Mouse (Mus musculus) A20 (cell line): ENCODE results near the gene Ak8.
A peak's percentile ranks its signal among the peaks of the same experiment; 100 is the strongest.

Experiments used
- DNase-seq: peaks from one replicate; pipeline ENCODE4 v3.0.0-alpha.2; 2011; ENCODE audit warnings: low read depth, low spot score

Gene Ak8

DNA sequence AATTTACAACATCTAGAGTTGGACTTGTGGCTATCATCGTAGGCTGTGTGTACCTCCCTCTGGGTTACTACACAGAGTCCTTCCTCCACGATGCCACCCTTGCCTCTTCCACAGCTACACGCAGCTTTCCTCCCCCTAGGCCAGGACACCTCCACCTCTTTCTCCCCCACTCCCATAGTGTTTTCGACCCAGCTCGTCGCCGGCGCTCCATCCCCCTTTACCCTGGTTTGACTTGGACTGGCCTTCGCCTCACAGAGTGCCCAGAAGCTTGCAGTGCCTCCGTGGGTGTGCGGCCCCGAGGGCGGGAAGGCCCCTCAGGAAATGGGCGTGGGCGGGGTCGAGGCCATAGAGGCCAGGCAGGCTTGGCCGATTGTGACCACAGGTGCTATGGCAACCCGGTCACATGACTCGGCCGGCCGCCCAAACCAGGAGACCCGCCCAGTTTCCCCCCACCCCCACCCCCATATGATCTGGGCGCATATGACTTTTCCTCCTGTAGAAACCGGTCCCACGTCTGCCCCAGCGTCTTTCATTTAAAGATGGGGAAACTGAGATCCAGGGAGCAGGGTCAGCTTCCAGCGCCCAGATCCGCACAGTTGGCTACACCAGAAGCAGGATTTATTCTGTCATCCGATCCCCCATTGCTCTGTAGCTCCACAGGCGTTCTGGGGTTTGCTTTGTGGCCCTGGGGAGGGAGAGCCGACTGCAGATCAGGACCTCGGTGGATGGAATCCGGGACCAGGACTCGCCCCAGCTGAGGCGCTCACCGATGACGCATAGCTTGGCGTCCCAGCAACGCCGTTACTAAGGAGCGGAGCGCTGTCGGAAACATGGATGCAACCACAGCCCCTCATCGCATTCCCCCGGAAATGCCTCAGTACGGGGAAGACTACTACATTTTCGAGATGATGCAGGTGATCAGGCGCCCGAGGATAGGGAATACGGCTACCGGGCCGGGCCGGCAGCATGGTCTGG lies at the start of gene Ak8, which contains the start of gene Spaca9:
Ak8 (plus strand) TSS at position 804 of the 975 bp plus-strand sequence.
Spaca9 (minus strand) TSS at position 367 of the 975 bp plus-strand sequence.
- DNase-seq = peak; percentile 21

DNA sequence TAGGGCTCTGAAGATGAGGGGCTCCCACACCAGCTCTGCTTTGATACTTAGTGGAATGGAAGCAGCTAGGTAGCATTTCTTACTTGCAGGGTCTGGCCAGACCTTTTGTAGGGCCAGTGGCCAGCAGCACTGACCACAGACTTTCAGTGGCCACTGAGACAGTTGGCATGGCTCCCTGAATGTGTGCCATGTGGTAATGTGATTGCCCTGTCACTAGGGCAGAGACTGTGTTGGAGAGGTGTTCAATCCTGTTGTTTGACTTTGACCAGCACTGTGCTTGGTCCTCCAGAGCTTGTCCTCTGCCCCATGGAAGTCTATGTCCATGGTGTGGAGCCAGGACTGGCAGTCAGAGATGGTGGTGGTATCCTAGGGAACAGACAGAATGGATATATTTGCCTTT lies 49.4 kb upstream of the Ak8 start:
- no peak for DNase-seq

DNA sequence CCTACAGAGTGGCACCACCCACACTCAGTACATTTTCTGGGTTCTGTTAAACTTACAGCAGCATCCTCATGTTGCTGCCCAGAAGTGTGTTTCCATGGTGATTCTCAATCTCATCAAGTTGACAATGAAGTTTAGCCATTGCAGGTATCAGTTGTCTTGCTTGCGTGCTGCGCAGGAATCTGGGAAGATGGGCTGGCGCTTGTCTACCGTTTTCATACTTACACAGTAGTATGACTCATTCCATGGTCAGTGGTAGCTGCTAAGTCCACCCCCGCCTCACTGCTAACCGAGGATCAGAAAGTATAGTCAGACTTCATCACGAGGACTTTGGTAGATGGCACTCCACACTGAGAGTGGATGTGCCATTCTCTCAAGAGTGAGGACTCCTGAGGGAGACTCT lies 46.6 kb upstream of the Ak8 start:
- DNase-seq = no peak

DNA sequence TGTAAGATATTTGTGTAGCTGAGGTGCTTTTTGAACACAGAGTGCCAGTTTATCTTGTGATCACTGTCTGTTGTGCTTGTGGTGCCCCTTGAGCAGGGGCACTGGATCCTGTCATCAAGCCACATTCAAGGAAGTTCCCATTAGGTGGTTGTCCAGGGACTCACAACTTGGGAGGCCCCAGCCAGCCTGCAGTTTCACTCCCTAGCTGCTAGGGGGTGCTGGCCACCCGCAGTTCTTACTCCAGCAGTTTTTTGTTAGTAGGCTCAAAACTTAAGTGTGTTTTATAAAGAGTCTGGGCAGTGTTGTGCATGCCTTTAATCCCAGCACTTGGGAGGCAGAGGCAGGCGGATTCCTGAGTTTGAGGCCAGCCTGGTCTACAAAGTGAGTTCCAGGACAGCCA lies 45.7 kb upstream of the Ak8 start:
- peak; percentile 64 for DNase-seq

DNA sequence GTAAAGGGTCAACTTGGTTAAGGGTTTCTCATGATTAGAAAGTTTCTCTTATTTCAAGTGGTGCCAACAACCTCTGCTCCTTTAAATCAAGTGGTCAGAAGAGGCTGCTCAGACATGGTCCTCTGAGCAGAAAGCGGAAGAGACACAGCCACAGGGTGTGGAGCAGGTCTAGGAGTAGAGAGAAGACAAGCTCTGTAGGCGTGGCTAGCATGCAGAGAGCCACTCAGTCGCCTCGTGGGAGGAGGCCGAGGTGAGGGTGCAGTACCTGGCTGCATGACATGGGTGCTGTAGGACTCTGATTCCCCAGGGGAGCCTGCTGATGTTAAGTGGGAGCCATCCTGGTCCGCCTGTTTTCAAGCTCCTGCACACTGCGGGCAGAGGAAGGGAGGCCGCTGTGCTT lies 43.7 kb upstream of the Ak8 start:
- peak; percentile 79 for DNase-seq

DNA sequence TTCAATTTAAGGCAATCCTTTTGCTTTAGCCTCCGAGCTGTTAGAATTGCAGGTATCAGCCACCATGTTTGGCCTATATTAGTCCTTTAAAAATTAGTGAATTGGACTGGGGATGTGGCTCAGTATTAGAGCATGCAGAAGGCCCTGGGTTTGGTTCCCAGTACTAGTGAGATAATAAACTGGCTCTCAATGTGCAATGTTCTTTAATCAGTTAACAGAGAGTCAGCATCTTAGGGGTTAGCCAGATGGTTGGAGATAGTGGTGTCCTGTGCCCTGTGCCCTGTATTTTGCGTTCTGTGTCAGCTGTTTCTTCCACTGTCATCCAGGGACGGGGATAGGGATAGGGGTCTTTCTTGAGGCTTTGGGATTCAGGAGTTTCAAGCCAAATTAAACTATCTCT lies 37.1 kb upstream of the Ak8 start:
- DNase-seq = no peak

DNA sequence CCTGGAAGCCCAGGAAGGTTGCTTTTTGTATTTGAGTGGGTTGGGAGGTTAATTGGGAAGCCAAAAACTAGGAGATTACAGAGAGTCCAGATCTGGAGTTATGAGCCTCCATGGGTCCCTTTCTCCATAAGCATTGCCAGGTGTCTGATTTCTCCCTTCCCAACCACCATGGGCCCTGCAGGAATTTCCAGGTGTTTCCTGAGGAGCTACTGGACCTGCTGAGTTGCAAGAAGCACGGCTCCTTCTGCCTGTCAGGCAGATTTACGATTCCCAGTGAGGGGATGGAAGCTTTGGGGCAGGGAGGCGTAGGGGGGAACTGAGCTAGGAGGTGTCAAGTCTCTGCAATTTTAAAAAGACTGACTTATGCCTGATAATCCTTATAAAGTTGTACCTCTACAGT lies 34.1 kb upstream of the Ak8 start:
- no peak for DNase-seq

DNA sequence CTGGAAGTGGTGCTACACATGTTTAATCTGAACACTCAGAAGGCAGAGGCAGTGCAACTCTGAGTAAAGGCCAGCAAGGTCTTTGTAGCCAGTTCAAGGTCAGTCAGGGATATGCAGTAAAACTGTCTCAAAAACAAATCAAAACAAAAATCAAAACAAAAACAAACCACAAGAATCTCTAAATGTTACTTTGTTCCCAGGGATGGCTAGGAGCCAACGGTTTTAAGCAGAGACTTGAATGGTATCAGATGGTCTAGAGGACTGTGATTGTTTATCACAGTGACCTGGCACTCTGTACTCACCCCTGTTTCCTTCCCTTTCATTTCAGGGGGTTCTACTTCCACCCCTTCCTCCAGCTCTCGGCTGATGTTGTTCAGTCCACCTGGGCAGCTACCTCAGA lies 28.5 kb upstream of the Ak8 start:
- no peak for DNase-seq

DNA sequence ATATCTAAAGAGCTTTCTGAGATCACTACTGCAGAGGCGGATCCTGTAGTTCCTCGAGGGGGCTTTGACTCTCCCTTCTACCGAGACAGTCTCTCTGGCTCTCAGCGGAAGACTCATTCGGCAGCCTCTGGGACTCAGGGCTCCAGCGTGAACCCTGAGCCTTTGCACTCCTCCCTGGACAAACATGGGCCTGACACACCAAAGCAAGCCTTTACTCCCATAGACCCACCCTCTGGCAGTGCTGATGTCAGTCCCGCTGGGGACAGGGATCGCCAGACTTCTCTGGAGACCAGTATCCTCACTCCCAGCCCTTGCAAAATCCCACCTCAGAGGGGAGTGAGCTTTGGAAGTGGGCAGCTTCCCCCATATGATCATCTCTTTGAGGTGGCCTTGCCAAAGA lies 24.0 kb upstream of the Ak8 start:
- no peak for DNase-seq

DNA sequence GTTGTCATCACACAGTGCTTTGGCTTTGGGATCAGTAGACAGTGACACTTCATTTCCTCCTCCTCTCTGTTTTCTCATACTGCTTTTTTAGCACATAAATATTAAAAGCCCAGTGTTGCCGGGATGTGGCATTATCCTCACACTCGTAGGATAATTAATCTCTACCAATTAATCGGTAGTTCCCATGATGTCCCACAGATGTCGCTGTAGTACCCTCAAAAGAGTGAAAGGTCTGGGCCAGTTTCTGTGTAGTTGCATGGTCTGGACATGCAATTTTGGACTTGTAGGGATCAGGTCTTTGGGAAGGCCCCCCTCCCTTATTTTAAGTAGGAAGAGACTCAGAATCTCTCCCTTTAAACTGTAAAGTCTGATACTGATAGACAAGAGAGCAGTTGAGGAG lies 19.3 kb upstream of the Ak8 start:
- DNase-seq = peak; percentile 20

DNA sequence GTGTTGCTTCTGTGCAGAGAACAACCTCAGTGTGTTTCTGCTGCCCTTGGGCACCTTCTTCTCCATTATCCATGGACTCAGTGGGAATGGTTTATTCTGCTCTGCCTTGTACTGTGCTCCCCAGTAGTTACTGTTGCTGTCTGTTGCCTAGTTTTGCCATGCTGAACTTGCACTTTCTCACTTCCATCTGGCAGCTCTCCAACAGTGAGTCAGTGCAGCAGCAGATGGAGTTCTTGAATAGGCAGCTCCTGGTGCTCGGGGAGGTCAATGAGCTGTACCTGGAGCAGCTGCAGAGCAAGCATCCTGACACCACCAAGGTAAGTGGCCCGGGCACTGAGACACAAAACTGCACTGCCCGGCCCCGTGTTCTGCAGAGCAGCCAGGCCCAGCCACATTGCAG lies 18.2 kb upstream of the Ak8 start:
- DNase-seq = no peak

DNA sequence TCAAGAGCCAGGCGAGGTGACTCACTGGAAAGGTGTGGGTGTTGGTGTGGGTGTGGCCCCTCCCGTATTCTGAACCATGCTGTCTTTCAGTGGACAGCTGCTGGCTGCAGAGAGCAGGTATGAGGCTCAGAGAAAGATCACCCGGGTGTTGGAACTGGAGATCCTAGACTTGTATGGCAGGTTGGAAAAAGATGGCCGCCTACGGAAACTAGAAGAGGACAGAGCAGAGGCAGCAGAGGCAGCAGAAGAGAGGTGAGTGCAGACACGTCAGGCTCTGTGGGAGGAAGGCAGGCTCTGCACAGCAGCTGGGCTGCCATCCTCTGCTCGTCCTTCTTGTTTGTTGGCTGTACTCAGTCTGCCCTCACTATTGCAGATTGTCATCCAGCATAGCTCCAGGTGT lies 14.1 kb upstream of the Ak8 start:
- DNase-seq = no peak

DNA sequence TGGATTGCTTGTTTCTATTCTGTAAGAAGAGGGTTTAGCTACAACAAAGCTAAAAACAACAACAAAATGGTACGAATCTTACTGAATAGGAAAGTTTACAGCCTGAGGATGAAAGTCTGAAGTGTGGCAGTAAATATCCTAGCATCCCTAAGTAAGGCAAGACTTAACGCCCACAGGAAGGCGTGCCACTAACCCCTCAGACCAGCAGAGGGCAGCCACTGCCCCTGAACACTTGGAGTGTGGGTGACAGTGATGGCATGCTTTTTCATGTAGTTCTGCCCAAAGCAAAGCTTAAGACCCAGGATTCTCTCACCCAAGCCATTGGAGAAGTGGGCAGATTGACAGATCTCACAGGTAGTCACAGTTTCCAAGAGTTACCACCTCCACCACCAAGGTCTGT lies 11.5 kb upstream of the Ak8 start:
- DNase-seq = peak; percentile 51

DNA sequence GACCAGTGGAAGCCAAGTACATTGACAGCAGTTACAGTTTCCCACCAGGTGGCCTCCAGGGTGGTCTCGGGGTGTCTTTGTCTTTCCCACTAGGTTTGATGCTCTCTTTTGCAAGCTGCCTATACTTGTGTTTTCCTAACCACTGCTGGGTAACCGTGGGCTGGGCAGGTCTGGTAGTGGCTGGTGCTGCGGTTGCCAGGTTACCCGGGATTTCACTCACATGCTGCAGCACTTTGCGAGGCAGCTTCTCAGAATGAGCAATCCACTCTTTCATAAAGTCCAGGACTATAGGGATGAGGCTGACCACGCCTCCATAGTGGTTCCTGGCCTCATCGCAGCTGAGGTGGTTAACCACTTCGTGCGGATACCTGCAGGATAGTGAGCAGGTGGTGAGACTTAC lies 7.3 kb upstream of the Ak8 start:
- DNase-seq = no peak

DNA sequence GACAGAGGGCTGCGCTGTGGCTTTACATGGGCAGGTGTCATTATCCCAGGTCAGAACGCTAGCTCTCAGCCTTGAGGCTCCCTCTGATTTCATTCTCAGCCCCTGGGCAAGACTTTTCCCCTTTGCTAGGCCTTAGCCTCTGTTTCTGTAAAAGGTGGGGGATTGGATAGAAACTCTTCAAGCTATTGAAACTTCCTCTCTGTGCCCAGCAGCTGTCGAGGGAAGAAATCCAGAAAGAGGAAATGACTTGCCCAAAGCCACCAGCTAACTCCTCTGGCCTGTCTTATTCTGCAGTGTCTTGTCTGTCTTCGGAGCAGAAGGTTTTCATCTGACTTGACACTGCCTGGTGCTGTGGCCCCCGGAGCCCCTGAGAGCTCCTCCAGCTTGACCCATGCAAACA lies 1.4 kb upstream of the Ak8 start:
- DNase-seq = peak; percentile 82

DNA sequence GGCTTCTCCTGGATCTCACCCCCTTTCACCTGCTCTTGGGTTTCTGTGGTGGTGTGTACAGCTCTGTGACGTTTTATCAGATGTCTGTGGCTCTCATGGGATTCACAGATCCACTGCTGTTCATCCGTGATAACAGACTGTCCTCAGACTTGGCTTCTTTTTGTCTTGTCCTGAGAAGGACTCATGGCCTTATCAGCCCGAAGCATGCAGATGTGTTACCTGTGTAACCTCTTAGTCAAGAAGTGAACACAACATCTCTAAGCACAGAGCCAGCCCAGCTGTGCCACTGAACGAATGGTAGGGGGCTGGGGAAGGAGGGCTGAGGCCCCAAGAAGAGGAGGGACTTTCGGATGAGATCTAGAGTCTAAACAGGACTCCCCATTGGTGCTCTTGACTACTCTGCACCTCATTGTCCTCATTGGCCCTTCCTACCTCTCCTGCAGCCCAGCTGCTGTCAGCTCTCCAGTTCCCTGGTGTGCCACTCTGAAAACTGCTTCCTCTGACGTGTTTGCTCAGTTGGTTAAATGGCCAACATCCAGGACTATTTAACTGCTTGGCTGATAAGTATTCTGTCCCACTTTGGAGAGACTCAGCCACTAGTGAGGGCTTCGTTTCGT lies 1.8 kb downstream of the Ak8 start:
- DNase-seq = no peak

DNA sequence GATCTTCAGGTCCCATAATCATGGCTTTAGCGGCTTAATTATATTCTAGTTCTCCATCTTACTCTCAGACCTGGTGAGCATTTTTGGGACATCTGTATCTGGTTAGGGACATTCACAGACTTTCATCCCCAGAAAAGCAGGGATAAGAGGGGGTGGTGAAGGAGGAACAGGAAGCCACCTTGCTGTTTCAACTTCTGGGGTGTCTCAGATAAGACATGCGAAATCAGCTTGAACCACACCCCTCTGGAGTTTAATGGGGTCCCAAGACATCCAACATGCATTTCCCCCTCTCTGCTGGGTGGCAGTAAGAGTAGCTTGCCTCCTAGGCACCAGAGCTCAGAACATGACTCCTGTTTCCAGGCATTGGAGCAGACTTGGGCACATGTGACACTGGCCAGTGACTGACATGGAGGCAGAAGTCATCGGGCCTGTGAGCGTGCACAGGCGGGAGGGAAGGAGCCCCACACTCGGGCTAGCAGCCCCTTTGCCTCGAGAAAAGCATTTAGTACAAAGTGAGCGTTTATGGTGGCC lies 6.2 kb downstream of the Ak8 start:
- DNase-seq = no peak

DNA sequence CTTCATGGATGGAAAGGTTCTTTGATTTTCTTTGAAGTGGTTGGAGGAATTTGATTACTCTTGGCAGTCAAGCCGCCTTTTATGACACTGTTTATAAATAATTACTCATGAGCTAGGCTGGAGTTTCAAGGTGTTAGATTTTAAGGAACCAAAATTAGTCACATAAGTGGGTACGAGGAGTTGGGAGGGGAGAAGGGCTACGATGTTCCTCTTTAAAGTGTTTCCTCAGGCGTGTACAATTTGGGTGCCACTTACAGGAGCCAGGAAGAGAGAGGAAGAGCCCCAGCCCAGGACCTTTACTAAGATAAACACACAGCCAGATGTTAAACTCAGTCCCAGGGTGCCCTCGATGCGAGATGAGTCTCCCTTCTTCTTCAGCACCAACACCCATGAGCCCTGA lies 6.8 kb downstream of the Ak8 start:
- no peak for DNase-seq

DNA sequence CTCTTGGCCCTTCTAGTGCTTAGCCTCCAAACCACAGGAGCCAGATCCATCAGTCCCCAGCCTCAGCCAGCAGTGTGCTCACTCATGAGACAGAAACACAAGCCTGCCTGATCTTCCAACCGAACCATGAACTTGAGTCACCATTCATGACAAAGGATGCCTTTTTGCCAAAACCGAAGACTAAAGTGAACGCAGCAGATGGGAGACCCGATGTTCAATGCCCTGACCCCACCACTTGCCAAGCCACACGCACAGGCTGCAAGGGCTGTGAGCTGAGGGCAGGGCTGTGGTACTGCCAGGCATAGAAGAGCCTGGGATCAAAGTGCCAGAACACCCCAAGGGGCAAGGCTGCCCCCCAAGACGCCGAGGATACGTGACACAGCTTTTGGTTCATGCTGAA lies 13.1 kb downstream of the Ak8 start:
- DNase-seq = no peak

DNA sequence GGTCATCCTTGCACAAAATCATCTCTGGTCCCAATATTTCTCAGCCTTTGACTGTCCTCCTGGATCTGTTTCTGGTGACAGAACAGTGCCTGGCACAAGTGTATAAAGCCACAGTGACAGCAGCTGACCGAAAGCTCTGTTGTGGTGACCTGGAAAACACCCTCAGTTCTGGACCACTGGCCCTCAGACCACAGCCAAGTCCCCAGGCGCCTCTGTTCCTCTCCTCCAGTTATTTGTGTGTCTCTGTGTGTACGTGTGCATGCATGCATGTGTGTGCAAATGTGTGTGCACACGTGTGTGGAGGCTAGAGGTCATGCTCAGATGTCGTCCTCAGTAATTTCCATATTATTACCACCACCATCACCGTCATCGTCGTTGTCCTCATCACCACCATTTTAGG lies 22.5 kb downstream of the Ak8 start:
- no peak for DNase-seq

DNA sequence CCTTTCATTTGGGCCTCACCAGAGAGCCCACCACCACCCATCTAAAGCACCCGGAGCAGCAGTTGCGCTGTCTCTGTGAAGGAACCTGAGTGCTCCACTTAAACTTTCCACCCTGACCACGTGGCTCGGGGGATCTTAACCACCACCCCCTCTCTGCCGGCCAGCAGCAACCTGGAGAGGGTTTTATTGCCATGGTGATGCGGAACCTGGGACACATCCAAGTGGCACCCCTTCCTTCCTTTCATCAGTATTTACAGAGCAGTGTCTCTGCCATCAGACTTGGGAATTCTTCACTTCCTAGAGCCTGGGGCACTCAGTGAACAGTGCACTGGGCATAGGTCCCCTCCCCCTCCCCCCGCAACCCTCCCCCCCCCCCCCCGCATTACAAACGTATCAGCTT lies 23.9 kb downstream of the Ak8 start:
- no peak for DNase-seq

DNA sequence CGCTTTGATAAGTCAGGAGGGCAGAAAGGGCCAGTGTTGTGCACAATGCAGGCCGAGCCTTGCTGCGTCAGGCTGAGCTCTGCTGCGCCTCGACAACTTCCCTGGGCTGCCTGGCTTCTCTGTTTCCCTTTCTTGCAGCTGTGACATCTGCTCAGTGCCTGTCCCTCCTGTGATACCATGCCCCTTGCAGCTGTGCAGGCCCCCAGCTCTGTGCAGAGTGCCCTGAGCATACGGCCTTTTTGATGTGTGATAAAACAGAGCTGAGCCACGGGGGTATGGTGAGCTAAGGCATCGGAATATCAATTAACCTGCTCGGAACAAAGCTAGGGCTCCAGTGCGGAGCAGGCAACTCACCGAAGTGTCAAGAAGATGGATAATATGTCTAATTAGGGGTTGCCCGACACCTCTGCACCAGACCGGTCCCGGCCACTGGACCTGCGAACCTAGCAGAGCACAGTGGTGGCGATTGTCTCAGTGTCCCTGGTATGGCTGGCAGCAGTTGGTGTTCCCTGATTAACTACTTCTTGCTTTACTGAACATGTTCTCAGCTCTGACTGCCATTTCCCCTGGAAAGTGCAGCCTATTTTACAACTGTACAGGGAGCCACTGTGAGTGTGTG lies 27.9 kb downstream of the Ak8 start:
- DNase-seq = peak; percentile 14
